Mouse (Mus musculus) hindbrain, embryonic 11.5 days (tissue): ENCODE data around the gene Ttll13. TPM values are rescaled to one million over a fixed set of nuclear protein-coding genes. Genes with fewer than 3 reads are reported as not detected.

Experiments used
- ATAC-seq: fragments of 200-750 bp; cut with Nextera tagmentation; 2 replicates; pipeline ENCODE4 v1.8.0; 2017; ENCODE audit warnings: mild to moderate bottlenecking, moderate TSS enrichment, moderate library complexity; ENCODE audit not compliant: low FRiP score
- DNase-seq: peaks from one replicate; pipeline ENCODE4 v3.0.0-alpha.2; 2015; ENCODE audit warnings: low spot score
- H3K27ac ChIP-seq: fragments of 300-500 bp; sonication (generic); 2 replicates; pipeline ENCODE4 v1.5.1; 2014; ENCODE audit warnings: mild to moderate bottlenecking, low read depth, low read length
- H3K27me3 ChIP-seq: fragments of 300-500 bp; sonication (generic); 2 replicates; pipeline ENCODE4 v1.6.1; 2014; ENCODE audit warnings: mild to moderate bottlenecking, low read length, moderate library complexity, mixed read lengths; ENCODE audit not compliant: control insufficient read depth, insufficient read depth
- H3K36me3 ChIP-seq: fragments of 300-500 bp; sonication (generic); 2 replicates; pipeline ENCODE4 v1.6.1; 2014; ENCODE audit warnings: mild to moderate bottlenecking, low read length, moderate library complexity, mixed read lengths; ENCODE audit not compliant: control insufficient read depth, insufficient read depth
- H3K4me1 ChIP-seq: fragments of 300-500 bp; sonication (generic); replicated peaks from 2 replicates; pipeline ENCODE4 v1.6.1; 2014; ENCODE audit warnings: low read length, mixed read lengths; ENCODE audit not compliant: control insufficient read depth, insufficient read depth
- H3K4me2 ChIP-seq: fragments of 300-500 bp; sonication (generic); replicated peaks from 2 replicates; pipeline ENCODE4 v1.6.1; 2014; ENCODE audit warnings: mild to moderate bottlenecking, low read depth, low read length
- H3K4me3 ChIP-seq: fragments of 300-500 bp; sonication (generic); 2 replicates; pipeline ENCODE4 v1.5.1; 2014; ENCODE audit warnings: low read depth, low read length
- H3K9ac ChIP-seq: fragments of 300-500 bp; sonication (generic); 2 replicates; pipeline ENCODE4 v1.6.1; 2014; ENCODE audit warnings: low read depth, low read length
- H3K9me3 ChIP-seq: fragments of 300-500 bp; sonication (generic); 2 replicates; pipeline ENCODE4 v1.6.1; 2016; ENCODE audit warnings: low read length; ENCODE audit not compliant: control insufficient read depth
- WGBS: fragments of 180-500 bp; shearing (Covaris S2); extraction: QIAGEN DNeasy Blood & Tissue Kit; methylation state at CpG from one replicate; pipeline ENCODE4 v1.1.7; 2014; 5-methylcytosine and 5-hydroxymethylcytosine counted together
- polyA plus RNA-seq: library from polyadenylated mRNA; unstranded; fragments of >200 nt; fragmentation: Nextera tagmentation; extraction: Ambion mirVana; gene quantifications from 2 replicates; pipeline ENCODE4 v1.2.1, GENCODE M21; 2014

Ttll13 gene
- polyA plus RNA-seq, 1 experiment from 2014 or later, result 1.1 TPM

DNA sequence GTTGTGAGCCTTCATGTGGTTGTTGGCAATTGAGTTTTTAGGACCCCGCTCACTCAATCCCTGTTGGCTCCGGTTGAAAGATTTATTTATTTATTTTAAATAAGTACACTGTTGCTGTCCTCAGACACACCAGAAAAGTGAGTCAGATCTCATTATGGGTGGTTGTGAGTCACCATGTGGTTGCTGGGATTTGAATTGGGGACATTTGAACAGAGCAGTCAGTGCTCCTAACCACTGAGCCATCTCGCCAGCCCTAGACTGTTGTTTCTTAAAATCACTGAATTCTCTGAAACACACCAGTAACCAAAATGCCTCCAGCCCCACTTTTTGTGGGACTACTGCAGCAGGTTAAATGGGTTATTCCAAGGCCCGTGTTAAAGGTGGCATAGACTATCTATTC, 52.6 kb downstream of the Ttll13 start:
- Histone ChIP-seq H3K4me2 (no peak overlapping the region), H3K9ac (no peak overlapping the region), H3K27ac (no peak overlapping the region), H3K4me3 (no peak overlapping the region), H3K4me1 (no peaks in the 10 kb centered on the region), H3K36me3 (peaks cover 16% of the 10 kb centered on the region), H3K27me3 (no peaks in the 10 kb centered on the region), H3K9me3 (no peaks in the 10 kb centered on the region)
- no peak for DNase-seq
- no peak for ATAC-seq
- 90% methylated on average over 4 of the region's 4 CpGs for WGBS

DNA sequence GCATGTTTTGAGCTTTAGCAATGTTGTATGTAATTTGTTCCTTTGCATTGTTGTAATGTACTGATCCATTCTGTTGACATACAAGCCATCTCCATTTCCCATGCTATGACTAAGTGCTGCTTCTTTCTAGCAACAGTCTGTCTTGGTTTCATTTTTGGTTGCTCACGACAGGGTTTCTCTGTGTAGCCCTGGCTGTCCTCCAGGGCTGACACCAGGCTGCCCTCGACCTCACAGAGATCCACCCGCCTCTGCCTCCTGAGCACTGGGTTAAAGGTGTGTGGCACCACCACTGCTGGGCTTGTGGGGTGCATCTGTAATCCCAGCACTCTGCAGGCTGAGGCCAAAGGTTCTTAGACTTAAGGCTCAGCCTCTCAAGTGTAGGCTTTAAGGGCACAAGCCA, 53.4 kb downstream of the Ttll13 start:
- no peak overlapping the region for H3K4me3 ChIP-seq
- no peak for ATAC-seq
- no peak overlapping the region for H3K27ac ChIP-seq
- no peak for DNase-seq
- H3K4me2 ChIP-seq, result no peak overlapping the region
- H3K36me3 ChIP-seq, result peaks cover 16% of the 10 kb centered on the region
- H3K9ac ChIP-seq, result no peak overlapping the region
- no peaks in the 10 kb centered on the region for H3K4me1 ChIP-seq
- no peaks in the 10 kb centered on the region for H3K27me3 ChIP-seq
- no peaks in the 10 kb centered on the region for H3K9me3 ChIP-seq
- WGBS, result 95% methylated on average over 3 of the region's 3 CpGs

DNA sequence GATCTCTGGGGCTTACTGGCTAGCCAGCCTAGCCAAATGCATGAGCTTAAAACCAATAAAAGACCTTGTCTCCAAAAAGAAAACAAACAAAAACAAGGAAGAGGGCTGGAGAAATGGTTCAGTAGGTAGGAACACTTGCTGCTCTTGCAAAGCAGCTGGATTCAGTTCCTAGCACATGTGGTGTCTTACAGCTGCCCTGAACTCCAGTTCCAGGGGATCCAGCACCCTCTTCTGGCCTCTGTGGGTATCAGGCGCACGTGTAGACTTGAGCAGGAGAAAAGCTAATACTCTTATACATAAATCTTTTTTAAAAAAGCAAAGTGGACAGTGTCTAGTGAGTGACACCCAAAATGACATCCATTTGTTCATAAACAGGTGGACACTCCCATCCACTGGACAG, 55.3 kb downstream of the Ttll13 start:
- Histone ChIP-seq H3K27ac (no peak overlapping the region), H3K36me3 (peaks cover 29% of the 10 kb centered on the region), H3K4me3 (no peak overlapping the region), H3K4me1 (no peaks in the 10 kb centered on the region), H3K27me3 (no peaks in the 10 kb centered on the region), H3K4me2 (no peak overlapping the region), H3K9me3 (no peaks in the 10 kb centered on the region), H3K9ac (no peak overlapping the region)
- DNase-seq (no peak), ATAC-seq (no peak)
- 89% methylated on average over 2 of the region's 2 CpGs for WGBS

DNA sequence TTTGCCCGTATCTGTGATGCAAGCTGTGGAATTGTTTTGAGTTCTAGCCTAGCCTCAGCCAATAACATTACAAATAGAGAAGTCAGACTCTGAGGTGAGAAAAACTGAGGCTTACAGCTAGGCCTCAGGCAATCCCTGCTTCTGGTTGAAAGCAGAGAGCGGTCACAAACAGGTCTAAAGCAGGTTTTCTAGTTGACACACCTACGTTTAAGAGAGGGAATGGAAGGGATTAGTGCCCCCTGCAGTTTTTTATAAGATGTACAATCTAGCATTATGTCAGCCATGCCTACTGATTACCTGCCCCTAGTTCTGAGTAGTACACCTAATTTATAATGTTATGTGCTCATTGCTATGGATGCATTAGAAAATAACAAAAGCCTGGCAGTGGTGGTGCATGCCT, 61.6 kb downstream of the Ttll13 start:
- Histone ChIP-seq H3K27me3 (no peaks in the 10 kb centered on the region), H3K4me2 (no peak overlapping the region), H3K4me3 (no peak overlapping the region), H3K27ac (no peak overlapping the region), H3K9ac (no peak overlapping the region), H3K9me3 (no peaks in the 10 kb centered on the region), H3K36me3 (peaks cover 20% of the 10 kb centered on the region; the same call in 1 of the 2 replicates), H3K4me1 (no peaks in the 10 kb centered on the region)
- ATAC-seq (no peak), DNase-seq (no peak)
- 85% methylated on average over 3 of the region's 3 CpGs for WGBS

Other genes starting within 250 kb of the Ttll13 start
- gene Zfp710, start 221.6 kb upstream of the Ttll13 start, polyA plus RNA-seq, result 26.4 and 28.4 TPM in 2 replicates
- 331 and 352 TPM in 2 replicates for gene Idh2, start 131.0 kb upstream of the Ttll13 start, polyA plus RNA-seq
- 10.5 and 15.6 TPM in 2 replicates for gene Sema4b, start 59.5 kb upstream of the Ttll13 start, polyA plus RNA-seq
- gene Cib1, start 13.6 kb upstream of the Ttll13 start, polyA plus RNA-seq, result 58.9 and 61.7 TPM in 2 replicates
- gene Gdpgp1, start 13.5 kb upstream of the Ttll13 start, polyA plus RNA-seq, result 5.0 and 5.6 TPM in 2 replicates
- 49.5 and 51.6 TPM in 2 replicates for gene Ngrn, start 14.8 kb downstream of the Ttll13 start, polyA plus RNA-seq
- gene Vps33b, start 23.3 kb downstream of the Ttll13 start, polyA plus RNA-seq, result 16.6 and 25.2 TPM in 2 replicates
- 182 and 190 TPM in 2 replicates for gene Prc1, start 48.1 kb downstream of the Ttll13 start, polyA plus RNA-seq
- gene Rccd1, start 78.1 kb downstream of the Ttll13 start, polyA plus RNA-seq, result 10.1 and 11.7 TPM in 2 replicates
- gene Unc45a, start 94.6 kb downstream of the Ttll13 start, polyA plus RNA-seq, result 23.4 and 30.4 TPM in 2 replicates
- 18.4 and 25.3 TPM in 2 replicates for gene Hddc3, start 96.7 kb downstream of the Ttll13 start, polyA plus RNA-seq
- 7.7 and 9.8 TPM in 2 replicates for gene Man2a2, start 125.0 kb downstream of the Ttll13 start, polyA plus RNA-seq
- 5.8 and 9.5 TPM in 2 replicates for gene Fes, start 141.6 kb downstream of the Ttll13 start, polyA plus RNA-seq
- gene Furin, start 159.1 kb downstream of the Ttll13 start, polyA plus RNA-seq, result 3.4 and 4.1 TPM in 2 replicates